Mouse (Mus musculus): ENCODE results near the gene Zcchc17. TPM values are rescaled to one million over a fixed set of nuclear protein-coding genes. Genes with fewer than 3 reads are reported as not detected.
A peak's percentile ranks its signal among the peaks of the same experiment; 100 is the strongest.

Zcchc17 gene
- polyA plus RNA-seq, 1 experiment from 2014 or later = 95.3 TPM

DNA sequence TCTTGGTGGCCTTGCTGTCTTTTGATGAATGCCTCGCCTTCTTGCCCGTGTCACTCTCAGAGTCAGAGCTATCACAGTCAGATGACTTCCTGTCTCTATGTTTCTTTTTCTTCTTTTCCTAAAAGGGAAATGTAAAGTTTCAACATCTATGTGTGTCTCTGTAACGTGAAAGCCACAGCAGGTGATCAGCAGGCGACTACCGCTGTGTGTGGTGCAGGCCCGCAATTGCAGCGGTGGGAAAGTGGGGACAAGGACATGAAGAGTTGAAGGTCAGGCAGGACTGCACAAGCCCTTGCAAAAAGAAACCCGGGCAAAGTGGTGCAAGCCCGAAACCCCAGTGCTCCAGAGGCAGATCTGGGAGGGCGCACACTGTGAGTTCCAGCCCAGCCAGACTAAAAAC, 43.1 kb downstream of the Zcchc17 start:
- Histone ChIP-seq H3K9ac (replicated peaks) (no peak overlapping the region), H3K4me2 (no peak overlapping the region), H3K4me1 (no peaks in the 10 kb centered on the region), H3K27ac (replicated peaks) (no peak overlapping the region), H3K36me3 (peaks cover 64% of the 10 kb centered on the region), H3K27me3 (replicated peaks) (no peaks in the 10 kb centered on the region), H3K9me3 (replicated peaks) (no peaks in the 10 kb centered on the region), H3K4me3 (replicated peaks) (no peak overlapping the region)
- WGBS = 78% methylated on average over 10 of the region's 10 CpGs
- no peak for ATAC-seq (ENCODE audit: low FRiP score)

DNA sequence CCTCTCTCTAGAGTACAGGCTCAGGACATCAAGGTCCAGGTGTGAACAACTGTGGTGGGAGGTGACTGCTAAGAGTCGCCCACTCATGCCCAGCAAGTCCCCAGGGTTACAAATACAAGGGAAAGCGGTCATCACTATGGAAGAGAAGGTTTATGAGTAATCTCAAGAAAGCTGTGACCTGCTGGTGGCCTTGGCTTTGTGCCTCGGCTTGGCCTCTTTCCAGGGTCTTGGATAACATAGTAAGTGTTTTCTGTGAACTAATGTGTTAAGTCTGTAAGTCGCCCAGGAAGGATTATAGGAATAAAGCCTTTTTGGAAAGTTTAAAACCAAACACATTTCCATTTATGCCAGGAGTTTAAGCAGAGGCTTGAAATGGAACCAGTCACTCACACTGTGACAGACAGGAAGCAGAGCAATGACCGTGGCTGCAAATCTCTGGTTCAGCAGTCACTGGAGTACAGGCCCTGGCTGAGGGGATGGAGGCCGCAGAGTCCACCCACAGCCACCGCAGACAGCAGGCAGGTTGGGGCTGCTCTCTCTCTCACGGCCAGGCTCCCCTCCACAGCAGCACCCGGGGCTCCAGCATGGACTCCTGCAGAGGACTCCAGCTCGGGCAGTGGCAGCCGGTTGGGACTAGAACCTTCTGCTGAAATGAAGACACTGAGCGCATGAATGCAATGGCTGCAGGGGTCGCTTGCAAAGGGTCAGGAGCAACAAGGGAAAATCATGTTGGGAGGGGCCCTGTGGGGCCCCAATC, 43.8 kb downstream of the Zcchc17 start:
- WGBS = 72% methylated on average over 13 of the region's 13 CpGs
- H3K9ac ChIP-seq (replicated peaks) = no peak overlapping the region
- H3K27ac ChIP-seq (replicated peaks) = no peak overlapping the region
- H3K4me2 ChIP-seq = no peak overlapping the region
- peaks cover 60% of the 10 kb centered on the region for H3K36me3 ChIP-seq
- no peak for ATAC-seq (ENCODE audit: low FRiP score)
- no peaks in the 10 kb centered on the region for H3K27me3 ChIP-seq (replicated peaks)
- no peaks in the 10 kb centered on the region for H3K4me1 ChIP-seq
- no peaks in the 10 kb centered on the region for H3K9me3 ChIP-seq (replicated peaks)
- H3K4me3 ChIP-seq (replicated peaks) = no peak overlapping the region

DNA sequence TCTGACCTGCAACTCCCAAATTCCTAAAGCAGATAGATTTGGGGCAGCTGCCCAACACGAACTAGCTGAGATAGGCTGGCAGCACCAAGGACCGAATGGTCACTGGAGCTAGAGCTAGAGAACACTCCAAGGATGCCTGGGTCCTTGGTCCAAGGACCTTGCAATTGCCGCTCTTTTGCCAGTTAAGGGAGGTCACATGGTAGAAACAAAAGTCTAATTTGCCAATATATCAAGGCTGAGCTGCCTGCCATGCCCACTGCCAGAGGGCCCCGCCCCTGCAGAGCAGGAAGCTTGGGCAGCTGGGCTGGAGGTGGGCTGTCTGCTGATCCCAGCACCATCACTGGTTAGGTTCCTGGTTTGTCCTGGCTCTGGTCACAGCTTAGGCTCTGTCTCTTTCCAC, 46.2 kb downstream of the Zcchc17 start:
- no peak overlapping the region for H3K4me3 ChIP-seq (replicated peaks)
- H3K9ac ChIP-seq (replicated peaks) = no peak overlapping the region
- 82% methylated on average over 4 of the region's 4 CpGs for WGBS
- no peaks in the 10 kb centered on the region for H3K9me3 ChIP-seq (replicated peaks)
- no peak overlapping the region for H3K27ac ChIP-seq (replicated peaks)
- H3K4me2 ChIP-seq = no peak overlapping the region
- H3K36me3 ChIP-seq = peaks cover 39% of the 10 kb centered on the region
- ATAC-seq (ENCODE audit: low FRiP score) = no peak
- peaks cover 11% of the 10 kb centered on the region for H3K27me3 ChIP-seq (replicated peaks)
- H3K4me1 ChIP-seq = peaks cover 16% of the 10 kb centered on the region

DNA sequence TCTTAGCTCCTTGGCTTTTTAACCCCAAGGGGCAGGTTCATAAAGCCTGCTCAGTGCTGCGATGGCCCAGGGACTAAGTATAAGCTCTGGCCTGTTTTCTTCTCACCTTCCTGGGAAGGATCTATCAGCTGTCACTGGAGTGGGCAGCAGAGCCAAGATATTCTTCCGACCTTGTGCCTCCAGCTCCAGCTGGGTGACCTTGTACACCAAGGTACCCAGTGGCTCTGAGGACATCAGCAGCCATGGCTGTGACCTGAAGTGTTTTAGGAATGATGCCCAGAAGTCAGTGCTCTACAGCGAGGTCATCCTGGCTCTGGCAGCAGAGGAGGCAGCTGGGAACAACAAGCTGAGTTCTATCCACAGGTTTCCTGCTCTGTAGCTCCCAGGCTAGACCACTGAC, 47.2 kb downstream of the Zcchc17 start:
- Histone ChIP-seq H3K9ac (replicated peaks) (no peak overlapping the region), H3K9me3 (replicated peaks) (no peaks in the 10 kb centered on the region), H3K4me1 (peaks cover 25% of the 10 kb centered on the region), H3K27me3 (replicated peaks) (peaks cover 14% of the 10 kb centered on the region), H3K4me3 (replicated peaks) (no peak overlapping the region), H3K4me2 (no peak overlapping the region), H3K36me3 (peaks cover 36% of the 10 kb centered on the region), H3K27ac (replicated peaks) (no peak overlapping the region)
- WGBS = 93% methylated on average over 3 of the region's 3 CpGs
- no peak for ATAC-seq (ENCODE audit: low FRiP score)

DNA sequence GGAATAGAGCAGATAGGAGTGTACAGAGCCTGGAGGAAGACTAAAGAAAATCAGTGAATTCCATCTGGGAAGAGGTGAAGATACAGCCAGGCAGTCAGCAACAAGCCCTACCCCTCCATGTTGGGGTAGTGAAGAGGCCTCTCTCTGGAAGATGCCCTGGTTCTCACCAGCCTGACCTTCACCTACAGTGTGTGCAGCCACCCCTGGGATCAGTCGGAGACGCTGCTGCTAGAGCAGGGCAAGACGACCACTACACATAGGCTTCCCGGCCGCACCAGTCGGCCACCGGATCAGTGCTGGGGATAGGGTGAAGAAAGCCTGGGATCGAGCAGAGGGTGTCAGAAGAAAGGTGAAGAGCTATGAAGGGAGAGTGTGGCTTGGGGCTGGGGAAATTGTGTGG, 50.5 kb downstream of the Zcchc17 start:
- Histone ChIP-seq H3K4me2 (peak overlapping the region; percentile 90), H3K4me3 (replicated peaks) (peak overlapping the region; percentile 52), H3K9ac (replicated peaks) (peak overlapping the region; percentile 68), H3K36me3 (peaks cover 18% of the 10 kb centered on the region), H3K27ac (replicated peaks) (peak overlapping the region; percentile 70), H3K9me3 (replicated peaks) (no peaks in the 10 kb centered on the region), H3K27me3 (replicated peaks) (peaks cover 24% of the 10 kb centered on the region), H3K4me1 (peaks cover 34% of the 10 kb centered on the region)
- 42% methylated on average over 8 of the region's 8 CpGs for WGBS
- peak; percentile 12; the same call in 1 of the 2 replicates for ATAC-seq (ENCODE audit: low FRiP score)

DNA sequence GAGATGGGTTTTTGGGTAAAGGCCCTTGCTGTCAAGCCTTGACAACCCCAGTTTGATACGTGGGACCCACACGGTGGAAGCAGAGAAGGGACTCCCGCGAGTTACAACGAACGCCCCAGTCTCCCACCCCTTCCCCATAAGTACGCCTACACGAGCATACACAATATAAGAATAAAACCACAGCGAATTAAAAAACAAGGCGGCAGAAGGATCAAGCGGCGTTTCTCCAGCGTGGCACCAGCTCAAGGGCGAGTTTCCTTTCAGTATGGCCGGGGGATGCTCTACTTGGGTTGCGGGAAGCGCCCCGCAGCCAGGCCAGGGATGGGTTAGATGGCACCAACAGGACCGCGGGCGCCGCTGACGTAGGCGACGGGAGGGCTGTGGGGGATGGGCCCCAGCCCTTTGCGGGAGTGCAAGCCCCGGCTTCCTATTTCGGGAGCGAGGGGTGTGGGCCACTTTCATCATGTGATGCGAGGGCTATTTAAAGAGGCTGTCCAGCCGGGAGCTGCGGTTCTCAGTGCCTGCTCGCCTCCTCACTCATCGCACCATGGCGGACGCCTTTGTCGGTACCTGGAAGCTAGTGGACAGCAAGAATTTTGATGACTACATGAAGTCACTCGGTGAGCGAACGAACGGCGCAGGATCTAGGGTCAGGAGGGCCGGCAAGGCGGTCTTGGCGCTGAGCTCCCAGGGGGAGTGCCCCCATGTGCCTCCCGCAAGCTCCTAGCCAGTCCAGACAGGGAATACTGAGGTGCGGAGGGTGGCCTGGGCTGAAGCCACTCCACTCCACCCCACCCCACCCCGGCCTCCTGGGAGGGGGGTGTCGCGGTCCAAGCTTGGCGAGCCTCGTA, 51.3 kb downstream of the Zcchc17 start, which contains the start of the genes Fabp3 and Gm10570:
Gene Fabp3 (plus strand): TSS at position 365 of the 851 bp plus-strand sequence.
Gene Gm10570 (minus strand): TSS at position 444 of the 851 bp plus-strand sequence.
- Histone ChIP-seq H3K27ac (replicated peaks) (peak within 1 kb of the TSS; percentile 70), H3K36me3 (peaks cover 11% of the 10 kb centered on the region), H3K4me1 (peaks cover 34% of the 10 kb centered on the region), H3K9me3 (replicated peaks) (no peaks in the 10 kb centered on the region), H3K9ac (replicated peaks) (peak within 1 kb of the TSS; percentile 68), H3K27me3 (replicated peaks) (peaks cover 24% of the 10 kb centered on the region), H3K4me3 (replicated peaks) (peak within 1 kb of the TSS; percentile 52), H3K4me2 (peak within 1 kb of the TSS; percentile 90)
- 1% methylated on average over 48 of the region's 52 CpGs for WGBS
- ATAC-seq (ENCODE audit: low FRiP score) = peak; percentile 84

DNA sequence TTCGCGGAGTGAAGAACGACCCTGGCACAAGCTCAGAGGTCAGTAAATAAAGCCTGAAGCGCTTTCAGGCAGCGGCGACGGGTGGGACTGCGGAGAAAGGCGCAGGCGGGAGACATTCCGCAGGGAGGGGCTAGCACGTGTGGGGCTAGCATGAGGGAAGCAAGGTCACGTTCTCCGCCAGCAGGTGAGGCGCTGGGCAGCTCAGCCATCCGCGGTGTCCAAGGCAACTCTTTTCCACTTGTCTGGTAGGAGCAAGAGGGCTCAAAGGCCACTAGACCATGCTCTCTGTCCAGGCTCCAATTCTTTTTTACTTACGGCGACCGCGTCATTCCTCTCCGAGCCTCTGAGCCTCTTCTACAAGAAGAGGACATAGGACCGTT, 51.9 kb downstream of the Zcchc17 start:
- H3K9ac ChIP-seq (replicated peaks) = peak overlapping the region; percentile 68
- peak overlapping the region; percentile 52 for H3K4me3 ChIP-seq (replicated peaks)
- peak overlapping the region; percentile 90 for H3K4me2 ChIP-seq
- peak; percentile 22; the same call in 1 of the 2 replicates for ATAC-seq (ENCODE audit: low FRiP score)
- peak overlapping the region; percentile 70 for H3K27ac ChIP-seq (replicated peaks)
- H3K4me1 ChIP-seq = peaks cover 34% of the 10 kb centered on the region
- H3K36me3 ChIP-seq = peaks cover 5% of the 10 kb centered on the region
- H3K27me3 ChIP-seq (replicated peaks) = peaks cover 24% of the 10 kb centered on the region
- H3K9me3 ChIP-seq (replicated peaks) = no peaks in the 10 kb centered on the region
- WGBS = 0% methylated on average over 22 of the region's 23 CpGs

DNA sequence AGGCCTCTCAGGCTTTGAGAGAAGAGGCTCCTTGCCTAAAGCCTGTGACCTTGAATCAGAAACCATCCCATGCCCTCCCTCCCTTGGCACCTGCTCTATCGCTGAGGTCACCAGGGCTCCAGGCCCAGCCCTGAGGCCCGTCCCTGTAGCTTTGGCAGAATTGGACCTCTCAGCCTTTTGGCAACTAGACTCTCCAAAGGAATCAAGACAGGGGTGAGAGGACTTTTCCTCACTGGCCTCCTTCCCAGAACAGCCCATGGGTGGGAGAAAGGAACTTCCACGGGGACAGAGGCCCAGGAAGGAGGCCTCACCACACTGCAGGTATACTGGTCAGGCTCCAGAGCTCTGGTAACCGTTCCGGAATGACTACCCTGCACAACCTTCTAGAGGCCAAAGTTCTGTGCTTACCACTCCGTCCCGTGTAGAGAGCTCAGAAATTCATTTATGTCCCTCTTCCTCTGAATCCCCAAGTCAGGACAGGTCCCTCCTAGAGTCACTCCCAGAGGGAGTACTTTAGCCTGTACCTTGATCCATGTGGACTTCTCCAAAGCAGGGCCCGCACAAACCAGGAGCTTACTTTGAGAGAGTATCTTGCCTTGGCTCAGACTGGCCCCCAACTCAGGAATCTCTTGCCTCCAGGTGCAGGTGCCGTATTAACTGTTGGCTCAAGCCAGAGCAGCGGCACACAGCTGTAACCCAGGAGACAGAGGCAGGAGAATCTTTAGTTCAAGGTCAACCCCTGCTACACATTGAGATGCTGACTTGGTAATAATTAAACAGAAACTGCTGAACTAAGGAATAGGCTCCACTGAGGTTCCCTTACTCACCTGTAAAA, 52.7 kb downstream of the Zcchc17 start:
- H3K4me3 ChIP-seq (replicated peaks) = peak overlapping the region; percentile 52; the same call in 1 of the 2 replicates
- no peaks in the 10 kb centered on the region for H3K9me3 ChIP-seq (replicated peaks)
- H3K36me3 ChIP-seq = no peaks in the 10 kb centered on the region
- H3K27ac ChIP-seq (replicated peaks) = no peak overlapping the region
- peak overlapping the region; percentile 90 for H3K4me2 ChIP-seq
- ATAC-seq (ENCODE audit: low FRiP score) = no peak
- peaks cover 34% of the 10 kb centered on the region for H3K4me1 ChIP-seq
- WGBS = 79% methylated on average over 10 of the region's 10 CpGs
- H3K27me3 ChIP-seq (replicated peaks) = peaks cover 24% of the 10 kb centered on the region
- peak overlapping the region; percentile 68; the same call in 1 of the 2 replicates for H3K9ac ChIP-seq (replicated peaks)

DNA sequence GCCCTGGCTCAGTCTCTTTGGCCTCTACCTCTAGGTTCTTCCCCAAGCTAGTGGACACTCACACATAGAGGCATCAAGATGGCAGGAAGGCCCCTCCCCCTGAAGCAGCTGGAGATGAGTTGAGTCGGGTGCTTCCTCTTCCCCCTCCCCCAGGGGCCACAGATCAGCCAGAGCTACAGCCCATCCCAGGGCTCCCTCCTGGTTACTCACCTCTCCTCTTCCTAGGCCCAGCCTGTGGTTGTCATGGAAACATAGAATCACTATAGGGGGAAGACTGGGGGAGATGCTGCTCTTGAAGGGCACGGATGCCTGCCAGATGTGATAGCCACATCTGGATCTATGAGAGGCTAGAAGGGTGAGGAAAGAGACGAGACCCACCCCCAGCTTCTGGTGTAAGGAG, 55.0 kb downstream of the Zcchc17 start:
- no peaks in the 10 kb centered on the region for H3K36me3 ChIP-seq
- H3K4me3 ChIP-seq (replicated peaks) = no peak overlapping the region
- peaks cover 17% of the 10 kb centered on the region for H3K27me3 ChIP-seq (replicated peaks)
- no peak overlapping the region for H3K4me2 ChIP-seq
- no peak for ATAC-seq (ENCODE audit: low FRiP score)
- peaks cover 27% of the 10 kb centered on the region for H3K4me1 ChIP-seq
- H3K9me3 ChIP-seq (replicated peaks) = no peaks in the 10 kb centered on the region
- 17% methylated on average over 3 of the region's 3 CpGs for WGBS
- H3K27ac ChIP-seq (replicated peaks) = no peak overlapping the region
- no peak overlapping the region for H3K9ac ChIP-seq (replicated peaks)

DNA sequence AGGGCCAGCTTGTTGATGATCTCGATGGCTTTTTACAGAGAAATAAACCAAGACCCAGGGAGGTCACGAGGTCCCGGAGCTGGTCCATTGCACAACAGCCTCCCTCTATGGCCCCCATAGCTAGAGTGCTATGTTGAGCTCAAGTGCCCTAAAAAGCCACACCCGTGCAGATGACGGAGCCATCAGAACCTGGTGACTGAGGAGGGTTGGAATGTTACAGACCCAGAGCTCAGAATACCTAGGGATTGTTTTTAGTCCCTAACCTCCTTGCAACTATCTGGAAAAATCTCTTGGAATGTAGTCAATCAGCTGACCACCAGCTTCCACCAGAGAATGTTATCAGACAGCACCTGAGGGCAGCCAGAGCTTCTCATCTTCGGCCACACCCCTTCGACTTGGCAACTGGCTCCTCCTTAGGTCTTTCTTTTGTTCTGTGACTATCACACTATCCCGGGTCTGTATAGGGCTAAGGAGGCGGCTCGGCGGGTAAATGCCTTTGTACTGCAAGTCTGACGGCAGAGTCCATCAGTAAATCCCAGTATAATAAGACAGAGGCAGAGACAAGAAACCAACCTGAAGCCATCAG, 57.4 kb downstream of the Zcchc17 start:
- WGBS = 51% methylated on average over 12 of the region's 12 CpGs
- Histone ChIP-seq H3K36me3 (no peaks in the 10 kb centered on the region), H3K9me3 (replicated peaks) (no peaks in the 10 kb centered on the region), H3K27me3 (replicated peaks) (peaks cover 9% of the 10 kb centered on the region), H3K9ac (replicated peaks) (no peak overlapping the region), H3K4me3 (replicated peaks) (no peak overlapping the region), H3K27ac (replicated peaks) (no peak overlapping the region), H3K4me2 (no peak overlapping the region), H3K4me1 (peaks cover 8% of the 10 kb centered on the region)
- no peak for ATAC-seq (ENCODE audit: low FRiP score)

DNA sequence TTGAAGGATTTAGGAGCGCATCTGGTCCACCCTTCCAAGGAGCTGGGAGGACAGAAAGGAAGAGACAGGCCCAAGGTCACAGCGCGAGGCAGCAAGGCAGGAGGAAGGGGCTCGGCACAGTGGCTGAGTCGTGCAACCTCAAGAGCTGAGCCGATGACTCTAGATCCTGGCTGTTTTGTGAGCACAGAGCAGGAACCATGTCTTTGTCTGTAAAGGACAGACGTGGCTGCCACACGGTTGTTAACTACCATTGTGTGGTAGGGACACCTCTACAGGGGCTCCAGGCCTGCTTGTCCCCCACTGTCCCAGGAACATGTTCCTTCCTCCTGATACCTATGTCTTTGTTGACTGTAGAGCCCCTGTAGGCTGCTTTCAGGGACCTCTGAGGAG, 60.1 kb downstream of the Zcchc17 start:
- no peak for ATAC-seq (ENCODE audit: low FRiP score)
- WGBS = 69% methylated on average over 8 of the region's 8 CpGs
- no peak overlapping the region for H3K27ac ChIP-seq (replicated peaks)

More for the DNA sequence above, 60.1 kb downstream of the Zcchc17 start:
- Histone ChIP-seq H3K4me3 (replicated peaks) (no peak overlapping the region), H3K9me3 (replicated peaks) (no peaks in the 10 kb centered on the region), H3K4me1 (peaks cover 5% of the 10 kb centered on the region; the same call in 1 of the 2 replicates), H3K27me3 (replicated peaks) (no peaks in the 10 kb centered on the region), H3K36me3 (no peaks in the 10 kb centered on the region), H3K4me2 (no peak overlapping the region), H3K9ac (replicated peaks) (no peak overlapping the region)
